Mouse (Mus musculus) MN1 (cell line): Measurements from ENCODE around the gene Tra2a.
"Not testable (repeated sequence)": the region's sequence is repeated elsewhere in the genome, so short reads cannot be mapped to it uniquely, and the experiment has no call there.

Experiments used
- DNase-seq: peaks from one replicate; pipeline ENCODE4 v3.0.0-alpha.2; 2016; ENCODE audit warnings: low spot score

Tra2a gene

GRCm38 (mm10) chr6:49263847-49264243, at the start of gene Tra2a:
Gene Tra2a (minus strand): TSS chr6:49264033.
- DNase-seq: peak; percentile 95

- DNase-seq: no peak
Measured at GRCm38 (mm10) chr6:49298286-49298685, 34.5 kb upstream of the Tra2a start.

GRCm38 (mm10) chr6:49282122-49282521, 18.3 kb upstream of the Tra2a start:
- peak; percentile 27 for DNase-seq

- no peak for DNase-seq
Measured at GRCm38 (mm10) chr6:49280942-49281341, 17.1 kb upstream of the Tra2a start.

- DNase-seq: no peak
Measured at GRCm38 (mm10) chr6:49275296-49275695, 11.5 kb upstream of the Tra2a start.

- no peak for DNase-seq
Measured at GRCm38 (mm10) chr6:49274416-49275091, 10.7 kb upstream of the Tra2a start.

- DNase-seq: no peak
Measured at GRCm38 (mm10) chr6:49273934-49274333, 10.1 kb upstream of the Tra2a start.

- no peak for DNase-seq
Measured at GRCm38 (mm10) chr6:49272863-49273262, 9.0 kb upstream of the Tra2a start.

- no peak for DNase-seq
Measured at GRCm38 (mm10) chr6:49271815-49272214, 8.0 kb upstream of the Tra2a start.

GRCm38 (mm10) chr6:49269923-49270322, 6.1 kb upstream of the Tra2a start:
- DNase-seq: peak; percentile 64

- peak; percentile 66 for DNase-seq
Measured at GRCm38 (mm10) chr6:49269200-49269599, 5.4 kb upstream of the Tra2a start.

- no peak for DNase-seq
Measured at GRCm38 (mm10) chr6:49267686-49268085, 3.9 kb upstream of the Tra2a start.

- not testable (repeated sequence) for DNase-seq
Measured at GRCm38 (mm10) chr6:49265207-49265606, 1.4 kb upstream of the Tra2a start.

GRCm38 (mm10) chr6:49264446-49264845, 613 bp upstream of the Tra2a start:
- DNase-seq: not testable (repeated sequence)

GRCm38 (mm10) chr6:49263081-49263846, 569 bp downstream of the Tra2a start:
- DNase-seq: peak; percentile 43

- DNase-seq: peak; percentile 29
Measured at GRCm38 (mm10) chr6:49262421-49262820, 1.4 kb downstream of the Tra2a start.

- no peak for DNase-seq
Measured at GRCm38 (mm10) chr6:49259711-49260110, 4.1 kb downstream of the Tra2a start.

GRCm38 (mm10) chr6:49257880-49258279, 6.0 kb downstream of the Tra2a start:
- no peak for DNase-seq

- DNase-seq: no peak
Measured at GRCm38 (mm10) chr6:49252207-49252606, 11.6 kb downstream of the Tra2a start.

- DNase-seq: no peak
Measured at GRCm38 (mm10) chr6:49251199-49251598, 12.6 kb downstream of the Tra2a start.

GRCm38 (mm10) chr6:49247246-49247645, 16.6 kb downstream of the Tra2a start:
- peak; percentile 65 for DNase-seq

GRCm38 (mm10) chr6:49242331-49242730, 21.5 kb downstream of the Tra2a start:
- no peak for DNase-seq

- DNase-seq: no peak
Measured at GRCm38 (mm10) chr6:49241562-49241961, 22.3 kb downstream of the Tra2a start.
